Mouse (Mus musculus) granulocyte monocyte progenitor cell, adult 5-6 weeks (primary cell): ENCODE measurements around the gene Map7. TPM values are rescaled to one million over a fixed set of nuclear protein-coding genes. Genes with fewer than 3 reads are reported as not detected.

Experiments
- ATAC-seq: replicated peaks from 2 replicates; pipeline ENCODE4 v1.8.0; 2016; ENCODE audit warnings: mild to moderate bottlenecking, moderate TSS enrichment, inconsistent platforms; ENCODE audit not compliant: poor library complexity, severe bottlenecking
- total RNA-seq, 2 experiments: library from RNA; stranded (forward) in 1 of 2; stranded (reverse) in 1 of 2; fragments of 200-712, 200-1000 nt in 1 of 2; fragments of >200 nt in 1 of 2; fragmentation: Nextera tagmentation in 1 of 2; gene quantifications; 2 replicates each; pipeline ENCODE4 v1.2.3; 2014 to 2017

The Map7 gene
- total RNA-seq, 2 experiments from 2014 or later, result 22.4 to 22.6 TPM

DNA sequence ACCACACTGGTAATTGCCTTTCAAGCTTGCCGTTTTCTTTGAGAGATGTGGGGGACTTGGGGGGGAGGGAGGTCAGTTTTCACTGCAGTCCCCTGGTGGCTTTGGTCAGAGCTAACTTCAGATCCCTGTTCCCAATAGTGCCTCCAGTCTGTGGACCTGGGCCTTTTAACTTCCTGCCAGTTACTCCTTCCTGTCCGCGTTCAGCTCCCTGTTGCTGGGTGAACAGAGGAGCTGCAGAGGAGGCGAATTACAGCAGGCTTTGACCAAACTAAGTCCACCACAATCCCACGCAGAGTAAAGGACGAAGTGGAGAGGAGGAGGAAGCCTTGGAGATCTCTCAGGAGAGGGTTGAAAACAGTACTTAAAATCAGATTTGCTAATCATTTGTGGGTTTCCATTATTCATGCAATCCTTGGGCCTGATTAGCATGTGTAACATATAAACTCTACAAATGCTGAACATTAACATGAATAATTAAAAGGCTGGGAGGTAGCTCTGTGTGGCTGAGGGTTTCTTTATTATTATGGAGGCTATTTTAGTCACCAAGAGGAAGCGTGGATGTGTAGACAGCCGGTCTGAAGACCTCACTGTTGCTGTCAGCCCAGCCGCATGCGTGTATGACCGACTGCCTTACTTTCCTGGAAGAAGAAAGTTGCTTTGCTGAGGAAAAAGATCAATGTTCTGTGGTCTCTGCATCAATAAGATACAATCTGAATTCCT lies 33.6 kb downstream of the Map7 start:
- peak; percentile 48 for ATAC-seq

DNA sequence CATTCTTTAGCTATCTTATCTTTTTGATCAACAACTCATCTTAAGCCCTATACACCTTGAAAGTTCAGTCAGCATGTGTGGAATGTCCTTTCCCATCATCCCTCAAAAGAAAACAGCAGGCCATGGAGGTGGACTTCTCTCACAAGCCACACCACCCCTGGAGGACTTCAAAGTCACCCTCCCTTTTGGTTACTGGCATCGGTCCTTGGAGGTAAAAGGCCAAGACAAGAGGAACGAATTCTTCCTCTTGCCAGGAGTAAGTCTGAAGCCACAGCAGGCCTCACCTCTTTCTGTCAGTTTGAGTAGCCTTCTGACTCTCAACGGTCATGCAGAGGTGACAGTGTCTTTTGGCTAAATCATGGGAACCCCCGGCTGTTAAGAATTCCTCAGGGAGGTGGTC lies 36.1 kb downstream of the Map7 start:
- no peak for ATAC-seq

DNA sequence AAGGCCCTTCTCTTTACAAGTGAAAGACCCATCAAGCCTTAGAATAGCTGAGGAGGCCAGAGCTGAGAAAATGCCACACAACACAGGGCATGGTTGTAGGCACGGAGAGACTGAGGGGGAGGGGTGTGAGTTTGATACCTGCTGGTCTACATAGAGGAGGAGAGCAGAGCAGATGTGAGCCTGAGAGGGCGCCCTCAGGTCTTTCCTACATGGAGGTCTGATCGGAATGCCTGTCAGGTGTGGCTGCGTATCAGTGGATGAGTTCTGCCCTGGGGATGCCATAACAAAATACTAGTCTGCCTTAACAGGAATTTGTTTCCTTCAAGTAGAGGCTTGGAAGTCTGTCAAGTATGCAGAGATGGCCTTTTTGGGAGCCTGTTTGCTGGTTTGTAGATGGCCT lies 37.0 kb downstream of the Map7 start:
- no peak for ATAC-seq

DNA sequence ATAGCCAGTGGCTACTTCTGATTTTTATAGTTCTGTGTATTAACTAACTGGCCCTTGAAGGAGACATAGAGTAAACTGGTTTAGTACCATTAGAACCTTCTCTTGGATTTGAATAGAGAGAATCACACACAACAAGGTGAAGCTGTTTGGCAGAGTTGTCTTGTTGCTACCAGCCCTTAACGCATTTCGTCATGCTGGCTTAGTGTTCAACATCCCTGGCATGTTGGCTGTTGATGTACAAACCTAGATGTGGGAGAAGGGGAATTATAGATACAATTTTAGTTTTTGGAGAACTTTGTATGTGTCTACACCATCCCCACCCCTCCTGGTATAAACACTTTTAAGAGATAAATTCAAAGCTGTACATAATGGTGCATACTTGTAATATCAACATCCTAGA lies 37.5 kb downstream of the Map7 start:
- ATAC-seq, result no peak

DNA sequence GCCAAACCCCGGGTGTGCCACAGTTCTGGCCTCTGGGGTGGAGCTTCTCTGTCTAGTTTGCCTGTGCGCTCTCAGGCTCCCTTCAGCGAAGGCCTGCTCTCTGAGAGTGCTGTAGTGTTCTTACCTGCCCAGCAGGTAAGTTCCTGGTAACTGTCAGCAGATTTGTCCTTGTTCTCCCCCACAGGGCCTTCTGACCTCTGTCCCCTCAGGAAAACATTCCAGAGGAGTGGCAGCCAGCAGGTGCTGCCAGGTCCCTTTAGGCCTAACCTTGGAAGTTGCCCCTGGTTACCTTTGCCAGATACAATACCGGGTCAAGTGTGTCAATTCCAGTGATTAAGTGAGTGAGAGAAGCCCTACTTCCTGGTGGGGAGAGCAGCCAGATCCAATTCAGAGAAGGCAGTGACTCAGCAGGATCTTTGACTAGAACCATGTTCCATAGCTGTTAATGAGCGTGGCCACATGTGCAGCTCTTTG lies 38.6 kb downstream of the Map7 start:
- ATAC-seq, result peak; percentile 41

DNA sequence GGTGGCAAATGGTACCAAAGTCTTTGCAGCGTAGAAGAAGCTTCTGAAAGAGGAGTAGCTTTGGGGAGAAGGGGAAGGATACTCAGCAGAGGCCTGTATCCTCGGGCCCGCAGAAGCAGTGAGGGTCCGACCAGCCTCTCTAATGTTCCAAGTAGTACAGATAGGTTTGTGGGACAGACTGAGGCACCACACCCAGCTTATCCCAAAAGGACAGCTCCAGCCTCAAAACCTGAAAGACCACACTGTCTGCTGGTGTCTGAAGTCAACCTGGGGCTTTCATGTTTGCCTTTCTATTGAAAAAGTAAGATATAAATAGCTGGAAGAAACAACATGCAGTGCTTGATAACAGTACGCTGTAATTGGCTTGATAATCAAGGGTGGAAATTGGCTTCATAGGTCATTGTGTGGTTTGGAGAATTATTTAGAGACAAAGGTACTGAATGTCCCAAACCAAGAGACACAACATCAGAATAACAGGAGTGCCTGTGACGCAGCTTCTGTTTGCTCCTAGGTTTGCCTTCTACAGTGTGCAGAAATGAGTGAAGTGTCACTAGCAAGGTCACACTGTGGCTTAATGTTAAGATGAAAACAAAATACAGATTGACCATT lies 42.0 kb downstream of the Map7 start:
- ATAC-seq, result no peak

DNA sequence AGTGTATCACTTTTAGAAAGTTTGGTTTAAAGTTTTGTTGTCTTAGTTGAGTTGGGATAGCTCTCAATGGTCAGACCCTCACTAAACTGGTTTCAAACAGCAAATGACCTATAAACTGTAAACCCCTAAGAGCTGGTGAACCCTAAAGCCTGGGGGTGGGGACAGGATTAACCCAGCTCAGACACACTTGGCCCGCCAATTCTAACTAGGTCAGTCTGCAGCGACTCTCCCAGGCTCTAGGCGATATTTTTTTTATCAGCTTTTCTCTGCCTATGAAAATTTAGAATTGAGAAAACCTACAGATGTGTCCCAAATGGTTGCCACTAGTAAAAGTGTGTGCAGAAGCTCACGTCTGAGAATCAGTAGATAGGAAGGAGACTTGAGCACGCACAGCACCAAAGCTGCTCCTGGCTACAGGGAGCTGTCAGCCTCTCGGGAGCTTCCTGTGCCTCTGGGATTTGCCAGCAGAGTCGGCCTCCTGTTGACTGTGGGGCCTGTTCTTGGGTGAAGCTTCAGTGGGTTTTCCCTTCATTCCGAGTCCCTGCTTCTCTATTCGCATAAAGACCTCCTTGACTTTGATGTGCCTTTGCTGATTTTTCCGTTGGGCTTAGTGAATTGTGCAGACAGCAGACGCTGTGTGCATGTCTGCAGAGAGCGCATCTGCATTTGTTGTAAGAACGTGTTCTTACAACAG lies 46.7 kb downstream of the Map7 start:
- ATAC-seq, result no peak

DNA sequence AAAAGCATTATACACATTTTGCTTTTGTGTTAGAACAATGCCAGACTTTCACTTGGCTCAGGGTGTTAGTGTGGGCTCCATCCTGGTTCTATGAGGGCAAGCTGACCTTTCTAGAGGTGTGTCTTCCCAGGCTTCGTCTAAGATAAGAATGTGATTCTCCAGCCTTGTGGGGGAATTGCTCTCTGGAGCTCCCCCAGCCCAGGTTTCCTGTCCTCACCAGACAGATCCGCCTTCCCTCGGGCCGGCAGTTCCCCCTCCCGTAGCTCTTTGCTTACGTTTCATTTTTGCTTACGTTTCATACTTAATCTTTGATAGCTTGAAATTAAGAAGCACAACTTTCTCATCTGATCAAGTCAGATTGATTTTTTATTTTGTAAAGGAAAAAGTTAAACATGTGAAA lies 48.8 kb downstream of the Map7 start:
- peak; percentile 53 for ATAC-seq

DNA sequence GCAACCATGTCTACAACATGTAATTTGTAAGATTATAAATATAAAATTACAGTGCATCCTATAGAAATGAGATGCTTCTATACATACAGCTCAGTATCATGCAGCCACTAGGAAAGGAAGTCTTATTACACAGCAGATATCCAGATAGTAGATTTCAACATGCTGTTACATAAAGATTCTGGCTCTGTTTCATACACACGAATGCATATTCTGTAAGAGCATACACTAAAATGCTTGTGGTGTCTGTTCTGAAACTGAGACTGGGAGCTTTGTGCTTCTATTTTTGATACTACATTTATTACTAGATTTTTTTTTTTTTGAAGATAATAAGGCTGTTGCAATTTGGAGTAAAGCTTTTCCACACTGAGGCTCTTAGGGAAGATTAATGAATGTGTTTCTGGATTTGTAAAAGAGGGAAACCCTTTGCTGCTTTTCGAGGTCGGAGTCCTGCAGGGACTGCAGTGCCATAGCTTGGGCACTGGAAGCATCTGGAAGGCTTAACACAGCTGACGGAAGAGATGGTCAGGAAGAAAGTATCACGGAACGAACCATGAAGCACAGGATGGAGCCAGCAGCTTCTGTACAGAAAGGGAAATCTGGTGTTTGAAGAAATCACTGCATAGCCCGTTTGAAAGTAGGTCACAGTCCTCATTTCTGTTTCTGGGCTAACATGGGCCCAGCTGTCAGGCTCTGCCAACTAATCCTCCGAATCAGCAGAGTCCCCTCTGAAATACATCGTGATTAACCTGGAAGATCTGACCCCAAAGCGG lies 50.9 kb downstream of the Map7 start:
- ATAC-seq, result no peak; the same call in 1 of the 2 replicates

DNA sequence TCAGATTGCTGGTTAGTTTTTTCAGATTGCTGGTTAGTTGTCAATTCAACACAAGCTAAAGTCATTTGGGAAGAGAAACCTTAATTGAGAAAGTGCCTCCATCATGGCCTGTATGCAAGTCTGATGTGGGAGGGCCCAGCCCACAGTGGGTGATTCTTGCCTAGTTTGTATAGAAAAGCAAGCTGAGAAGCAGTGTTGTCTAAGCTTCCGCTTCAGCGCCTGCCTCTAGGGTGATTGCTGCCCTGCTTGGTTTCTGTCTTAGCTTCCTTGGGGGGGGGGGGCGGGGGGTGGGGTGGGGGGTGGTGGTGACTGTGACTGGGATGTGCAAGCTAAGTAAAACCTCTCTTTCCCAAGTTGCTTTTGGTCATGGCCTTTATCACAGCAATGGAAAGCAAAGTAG lies 53.0 kb downstream of the Map7 start:
- ATAC-seq, result 0 out of 2 replicates have a peak, but pooled peaks have one; percentile 31

DNA sequence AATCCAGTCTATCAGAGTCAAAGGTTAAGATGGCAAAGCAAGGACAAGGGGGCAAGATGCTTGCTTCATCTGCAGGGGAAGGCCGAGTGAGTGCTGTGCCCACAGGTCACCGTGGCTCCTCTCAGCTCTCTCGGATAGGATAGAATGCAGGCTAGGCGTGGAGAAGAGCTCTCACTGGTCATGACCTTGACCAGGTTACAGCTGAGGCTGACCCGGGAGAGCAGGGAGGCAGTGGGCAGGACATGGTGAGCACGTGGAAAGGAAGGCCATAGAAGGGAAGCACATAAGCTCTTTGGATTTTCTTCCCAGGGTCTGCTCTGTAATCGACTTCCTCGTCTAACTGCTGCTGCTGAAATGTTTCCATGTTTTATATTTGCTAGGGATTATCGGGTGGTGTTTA lies 53.9 kb downstream of the Map7 start:
- no peak for ATAC-seq

DNA sequence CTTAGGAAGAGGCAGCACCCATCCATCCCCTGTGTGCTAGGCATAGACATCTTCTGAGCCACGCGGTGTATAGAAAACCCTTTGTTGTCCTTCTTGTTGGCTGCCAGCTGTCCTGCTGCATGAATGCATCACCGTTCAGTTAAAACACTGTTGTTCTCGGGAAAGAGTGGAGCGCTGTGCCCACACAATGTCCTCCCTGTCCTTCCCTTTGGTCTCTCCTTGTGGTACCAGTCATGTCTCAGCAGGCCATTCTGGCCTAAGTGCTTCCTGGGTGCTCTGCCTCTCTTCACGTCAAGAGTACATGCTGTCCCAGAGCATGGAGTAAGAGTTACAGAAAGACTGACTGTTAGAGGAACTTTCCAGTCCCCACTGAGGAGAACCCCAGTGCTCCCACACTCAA lies 54.5 kb downstream of the Map7 start:
- no peak for ATAC-seq

DNA sequence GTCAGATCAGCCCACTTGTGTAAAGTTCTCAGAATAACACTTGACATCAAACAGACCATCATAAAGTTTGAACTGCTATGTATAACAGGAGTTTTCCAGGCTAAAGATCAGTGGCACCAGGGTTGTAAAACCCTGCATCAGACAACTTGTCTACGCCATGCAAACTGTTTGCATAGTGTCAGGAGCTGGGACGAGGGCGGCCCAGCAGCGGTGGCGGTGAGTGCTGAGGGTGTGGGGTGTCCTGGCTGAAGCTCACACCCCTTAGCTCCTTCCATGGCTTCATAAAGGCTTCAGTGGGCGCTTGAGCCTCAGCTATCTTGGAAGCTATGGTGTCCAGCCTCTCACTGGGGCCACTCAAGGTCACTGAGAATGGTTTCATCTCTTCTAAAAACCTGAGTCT lies 55.2 kb downstream of the Map7 start:
- ATAC-seq, result no peak

DNA sequence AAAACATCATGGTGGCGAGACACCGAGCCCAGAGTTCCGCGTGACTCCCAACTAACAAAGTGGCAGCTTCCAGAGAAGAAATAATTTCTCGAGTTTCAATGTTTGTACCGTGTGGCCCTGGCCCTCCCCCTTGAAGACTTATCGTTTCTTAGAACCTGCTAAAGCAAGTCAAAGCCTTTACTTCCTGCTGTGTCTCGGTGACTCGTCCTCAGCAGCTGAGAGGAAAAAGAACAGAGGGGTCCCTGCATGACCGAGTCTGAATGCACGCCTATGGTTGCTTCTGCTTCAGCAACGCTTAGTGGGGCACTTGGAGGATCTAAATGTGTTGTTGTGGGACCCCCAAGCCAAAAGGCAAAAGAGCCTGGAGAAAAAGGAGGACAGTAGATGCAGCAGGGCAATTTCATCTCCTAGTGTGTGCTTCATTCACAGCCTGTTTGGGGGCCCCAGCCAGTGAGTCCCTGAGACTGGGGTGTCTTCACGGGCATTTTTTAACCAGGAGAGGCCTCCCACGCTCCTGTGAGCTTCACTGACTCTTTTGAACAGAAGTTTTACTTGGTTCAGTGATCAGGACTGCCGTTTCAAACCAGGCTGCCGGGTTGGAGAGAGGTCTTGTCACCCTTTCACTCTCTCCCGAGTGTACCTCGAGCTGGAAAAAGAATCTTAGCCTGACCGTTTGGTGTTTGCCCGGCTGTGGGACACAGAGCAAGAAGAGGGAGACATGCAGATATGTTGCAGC lies 56.6 kb downstream of the Map7 start:
- no peak for ATAC-seq

DNA sequence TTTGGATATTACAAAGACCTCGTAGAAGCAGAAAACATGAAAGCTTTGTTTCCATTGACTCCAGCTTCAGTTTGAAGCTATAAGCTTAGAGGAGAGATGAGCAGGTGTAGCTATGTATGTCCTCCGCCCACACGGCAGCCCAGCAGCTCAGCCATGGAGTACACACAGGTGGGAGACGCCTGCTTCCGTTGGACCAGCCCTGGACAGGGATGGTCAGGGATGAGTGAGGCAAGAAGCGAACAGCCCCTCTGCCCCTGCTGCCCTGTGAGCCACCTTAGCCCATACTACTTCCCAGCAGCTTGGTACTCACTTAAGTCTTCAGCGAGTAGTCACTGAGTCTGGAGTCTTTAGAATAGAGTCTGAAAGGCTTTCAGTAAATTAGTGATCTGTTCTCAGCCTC lies 58.7 kb downstream of the Map7 start:
- no peak for ATAC-seq

DNA sequence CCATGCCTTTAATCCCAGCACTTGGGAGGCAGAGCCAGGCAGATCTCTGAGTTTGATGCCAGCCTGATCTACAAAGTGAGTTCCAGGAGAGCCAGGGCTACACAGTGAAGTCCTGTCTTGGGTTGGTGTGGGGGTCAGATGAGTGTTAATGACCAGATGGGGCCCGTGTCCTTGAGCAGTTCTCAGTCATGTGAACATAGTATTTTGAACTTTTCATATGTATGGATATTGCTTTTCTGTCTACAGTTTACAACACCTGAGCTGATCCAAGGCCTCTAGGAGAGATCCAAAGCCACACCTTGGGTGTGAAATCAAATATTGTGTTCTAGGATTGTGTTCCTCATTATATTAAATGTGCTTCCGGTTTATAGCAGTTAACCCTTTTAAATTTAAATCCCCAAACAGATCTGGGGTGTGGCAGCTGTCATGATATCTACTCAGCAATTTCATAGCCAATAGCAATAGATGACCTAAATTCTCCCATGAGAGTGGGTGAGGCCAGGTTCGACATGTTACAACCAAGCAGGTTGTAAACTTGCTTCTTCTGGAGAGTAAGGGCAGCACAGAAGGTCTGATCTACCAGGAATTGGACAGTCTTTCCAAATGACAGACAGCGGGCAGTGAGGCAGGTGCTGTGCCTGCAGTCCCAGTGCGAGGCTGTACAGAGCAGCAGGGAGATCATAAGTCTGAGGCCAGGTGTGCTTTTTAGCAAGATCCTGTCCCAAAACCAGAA lies 61.5 kb downstream of the Map7 start:
- ATAC-seq, result no peak

DNA sequence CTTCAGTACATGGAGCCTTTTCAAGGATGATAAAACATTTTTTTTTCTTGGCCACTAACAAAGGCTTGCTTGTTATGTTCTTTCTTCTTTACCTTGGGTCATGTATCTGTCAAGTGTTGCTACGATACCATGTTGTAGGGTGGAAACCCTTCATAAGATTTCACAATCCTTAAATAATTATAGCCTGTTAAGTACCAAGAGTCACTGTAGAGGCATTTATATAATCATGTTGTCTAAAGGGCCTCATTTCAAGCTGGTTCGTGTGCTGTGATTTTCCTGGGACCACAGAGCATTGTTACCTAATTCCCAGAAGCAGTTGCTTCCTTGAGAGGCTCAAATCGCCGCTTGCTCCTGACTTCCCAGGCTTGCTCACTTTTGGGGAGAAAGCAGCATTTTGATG lies 66.1 kb downstream of the Map7 start:
- no peak for ATAC-seq

DNA sequence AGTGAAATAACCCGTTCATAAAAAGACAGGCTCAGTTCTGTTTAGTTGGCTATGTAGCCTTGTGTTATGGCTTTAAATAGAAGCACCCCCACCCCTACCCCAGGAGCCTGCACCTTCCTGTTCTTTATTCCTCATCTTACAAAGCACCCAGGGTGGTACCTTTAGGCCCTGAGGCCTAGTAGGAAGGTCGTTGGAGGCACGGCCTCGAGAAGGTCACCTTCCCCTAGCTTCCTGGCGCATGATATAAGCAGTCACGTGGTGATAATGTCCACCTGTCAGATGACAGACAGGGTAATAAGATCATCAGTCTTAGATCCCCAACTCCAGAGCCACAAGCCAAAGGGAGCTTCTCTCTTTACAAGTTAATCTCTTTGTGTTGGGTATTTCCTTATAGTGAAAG lies 68.7 kb downstream of the Map7 start:
- ATAC-seq, result no peak

DNA sequence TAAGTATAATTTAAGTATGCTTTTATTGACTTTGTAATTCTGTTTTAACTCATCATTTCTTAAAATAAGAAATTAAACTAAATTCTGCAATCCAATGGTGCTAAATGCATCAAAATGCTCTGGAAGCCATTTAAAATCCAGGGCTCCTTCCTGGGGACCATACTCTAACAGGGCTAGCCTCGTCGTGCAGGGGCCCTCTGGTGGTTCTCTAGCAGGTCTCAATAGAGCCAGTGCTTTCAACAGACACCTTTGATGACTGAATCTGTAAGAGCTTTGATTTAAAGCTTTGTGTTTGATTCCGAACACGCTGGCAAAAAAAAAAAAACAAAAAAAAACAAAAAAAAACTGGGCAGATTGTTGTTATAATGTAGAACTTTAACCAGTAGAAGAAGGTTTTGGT lies 70.6 kb downstream of the Map7 start:
- ATAC-seq, result no peak

DNA sequence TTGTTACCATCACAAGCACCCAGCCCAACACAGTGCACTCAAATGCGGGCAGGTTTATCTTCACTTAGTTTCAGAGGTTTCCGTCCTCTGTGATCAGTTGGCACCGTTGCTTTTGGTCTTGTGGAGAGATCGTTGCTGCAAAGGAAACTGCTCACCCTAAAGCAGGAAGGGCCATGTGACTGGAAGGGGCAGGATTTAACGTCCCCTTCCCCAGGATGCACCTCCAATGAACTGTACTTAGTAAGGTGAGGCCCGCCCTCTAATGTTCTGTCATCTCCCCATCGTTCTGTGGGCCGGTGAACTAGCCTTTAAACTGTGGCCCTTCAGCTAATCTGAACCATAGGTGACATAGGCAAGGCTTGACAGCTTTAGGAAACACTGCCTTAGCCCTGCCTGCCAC lies 71.3 kb downstream of the Map7 start:
- ATAC-seq, result peak; percentile 77
